Mouse (Mus musculus): ENCODE measurements around the gene Fkbp11. TPM values are rescaled to one million over a fixed set of nuclear protein-coding genes. Genes with fewer than 3 reads are reported as not detected.

Fkbp11 gene
- polyA plus RNA-seq, 1 experiment from 2014 or later: 26.3 TPM

DNA sequence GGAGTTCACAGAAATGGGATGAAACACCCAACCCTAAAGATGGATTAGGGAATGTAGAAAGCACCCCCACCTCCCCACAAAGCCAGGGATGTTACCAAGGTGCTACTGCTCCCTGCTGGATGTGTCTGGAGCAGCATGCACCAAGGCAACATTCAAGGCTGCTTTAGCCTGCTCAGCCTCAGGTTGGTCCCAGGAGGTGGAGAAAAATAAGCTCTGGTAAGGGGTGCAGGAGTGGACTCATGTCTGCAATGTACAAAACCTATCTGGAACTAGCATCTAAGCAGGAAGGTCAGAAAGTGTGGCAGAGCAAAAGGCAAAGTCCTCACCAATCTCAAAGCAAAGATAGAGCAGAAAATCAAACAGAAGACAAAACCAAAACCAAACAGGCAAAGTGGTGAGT, 9.9 kb upstream of the Fkbp11 start:
- Histone ChIP-seq H3K27ac (no peak overlapping the region), H3K4me2 (replicated peaks) (no peak overlapping the region), H3K4me1 (no peaks in the 10 kb centered on the region), H3K9me3 (no peaks in the 10 kb centered on the region), H3K27me3 (no peaks in the 10 kb centered on the region), H3K4me3 (no peak overlapping the region), H3K36me3 (peaks cover 71% of the 10 kb centered on the region), H3K9ac (no peak overlapping the region)
- ATAC-seq (ENCODE audit: insufficient number of reproducible peaks, insufficient read depth, low FRiP score, low TSS enrichment): no peak

DNA sequence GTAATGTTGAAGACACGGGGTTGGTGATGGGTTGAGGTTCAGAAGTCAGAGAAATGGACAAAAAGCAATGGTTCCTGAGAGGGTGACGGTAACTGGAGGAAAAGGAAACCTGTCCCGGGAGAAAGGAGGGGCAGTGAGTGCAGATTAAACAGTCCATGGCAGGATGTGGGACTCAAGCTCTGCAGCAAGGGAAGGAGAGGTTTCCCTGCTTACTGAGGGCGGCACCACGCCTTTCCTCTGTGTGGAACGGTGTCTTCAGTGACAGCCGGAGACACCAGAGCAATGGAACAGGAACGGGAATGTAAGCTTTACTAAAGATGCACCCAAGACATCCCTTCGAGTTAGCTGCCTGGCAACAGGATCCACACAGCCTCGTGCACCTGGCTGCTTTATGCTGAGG, 8.5 kb upstream of the Fkbp11 start:
- ATAC-seq (ENCODE audit: insufficient number of reproducible peaks, insufficient read depth, low FRiP score, low TSS enrichment): no peak
- Histone ChIP-seq H3K4me2 (replicated peaks) (no peak overlapping the region), H3K36me3 (peaks cover 60% of the 10 kb centered on the region)

GRCm38 (mm10) chr15:98733976-98734566, 6.1 kb upstream of the Fkbp11 start:
- Histone ChIP-seq H3K4me1 (no peaks in the 10 kb centered on the region), H3K36me3 (peaks cover 36% of the 10 kb centered on the region), H3K4me2 (replicated peaks) (no peak overlapping the region), H3K27ac (no peak overlapping the region), H3K27me3 (no peaks in the 10 kb centered on the region), H3K4me3 (no peak overlapping the region), H3K9me3 (no peaks in the 10 kb centered on the region), H3K9ac (no peak overlapping the region)
- WGBS: 75% methylated on average over 5 of the region's 5 CpGs
- ATAC-seq (ENCODE audit: insufficient number of reproducible peaks, insufficient read depth, low FRiP score, low TSS enrichment): no peak

More for the DNA sequence above, 8.5 kb upstream of the Fkbp11 start:
- WGBS: 94% methylated on average over 10 of the region's 10 CpGs
- Histone ChIP-seq H3K27me3 (no peaks in the 10 kb centered on the region), H3K4me3 (no peak overlapping the region), H3K27ac (no peak overlapping the region), H3K9me3 (no peaks in the 10 kb centered on the region), H3K4me1 (no peaks in the 10 kb centered on the region), H3K9ac (no peak overlapping the region)

GRCm38 (mm10) chr15:98733370-98733769, 5.4 kb upstream of the Fkbp11 start:
- Histone ChIP-seq H3K4me3 (no peak overlapping the region), H3K9ac (no peak overlapping the region), H3K27ac (no peak overlapping the region), H3K4me2 (replicated peaks) (no peak overlapping the region), H3K4me1 (peaks cover 4% of the 10 kb centered on the region; the same call in 1 of the 2 replicates), H3K36me3 (peaks cover 29% of the 10 kb centered on the region), H3K9me3 (no peaks in the 10 kb centered on the region), H3K27me3 (no peaks in the 10 kb centered on the region)
- WGBS: 78% methylated on average over 6 of the region's 6 CpGs
- no peak for ATAC-seq (ENCODE audit: insufficient number of reproducible peaks, insufficient read depth, low FRiP score, low TSS enrichment)

- no peaks in the 10 kb centered on the region for H3K27me3 ChIP-seq
- no peaks in the 10 kb centered on the region for H3K9me3 ChIP-seq
- H3K36me3 ChIP-seq: peaks cover 16% of the 10 kb centered on the region
- ATAC-seq (ENCODE audit: insufficient number of reproducible peaks, insufficient read depth, low FRiP score, low TSS enrichment): no peak
- H3K4me1 ChIP-seq: peaks cover 11% of the 10 kb centered on the region; the same call in 1 of the 2 replicates
- no peak overlapping the region for H3K9ac ChIP-seq
- no peak overlapping the region for H3K4me2 ChIP-seq (replicated peaks)
- no peak overlapping the region for H3K27ac ChIP-seq
- H3K4me3 ChIP-seq: no peak overlapping the region
- 61% methylated on average over 8 of the region's 8 CpGs for WGBS
Observed at GRCm38 (mm10) chr15:98732006-98732531, 4.1 kb upstream of the Fkbp11 start.

DNA sequence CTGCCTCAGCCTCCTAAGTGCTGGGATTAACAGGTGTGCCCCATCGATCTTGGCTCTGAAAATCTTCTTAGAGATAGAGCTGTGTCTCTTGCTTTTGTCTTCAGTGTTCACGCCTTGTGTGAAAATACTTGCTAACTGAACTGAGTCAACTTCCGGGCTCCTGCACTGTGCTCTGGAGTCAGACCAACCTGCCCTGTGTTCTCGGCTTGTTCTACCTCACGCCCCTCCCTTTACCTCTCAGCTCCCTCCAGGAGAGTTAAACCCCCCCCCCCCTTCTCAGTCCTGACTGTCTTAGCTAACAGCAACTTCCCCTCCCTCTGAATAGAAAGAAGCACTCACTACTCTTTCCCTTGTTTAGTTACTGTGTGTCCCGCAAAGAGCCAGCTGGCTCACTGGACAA, 2.8 kb upstream of the Fkbp11 start:
- H3K9ac ChIP-seq: no peak overlapping the region
- no peak overlapping the region for H3K4me3 ChIP-seq
- H3K27ac ChIP-seq: no peak overlapping the region
- H3K4me1 ChIP-seq: peaks cover 18% of the 10 kb centered on the region
- H3K9me3 ChIP-seq: no peaks in the 10 kb centered on the region
- no peak for ATAC-seq (ENCODE audit: insufficient number of reproducible peaks, insufficient read depth, low FRiP score, low TSS enrichment)
- H3K27me3 ChIP-seq: no peaks in the 10 kb centered on the region
- 85% methylated on average over 6 of the region's 6 CpGs for WGBS
- peaks cover 4% of the 10 kb centered on the region for H3K36me3 ChIP-seq
- H3K4me2 ChIP-seq (replicated peaks): no peak overlapping the region

- Histone ChIP-seq H3K27ac (no peak overlapping the region), H3K36me3 (peaks cover under 1% of the 10 kb centered on the region; the same call in 1 of the 2 replicates), H3K4me2 (replicated peaks) (no peak overlapping the region), H3K9me3 (no peaks in the 10 kb centered on the region), H3K27me3 (no peaks in the 10 kb centered on the region), H3K9ac (no peak overlapping the region), H3K4me1 (peaks cover 18% of the 10 kb centered on the region), H3K4me3 (no peak overlapping the region)
- WGBS: 64% methylated on average over 7 of the region's 7 CpGs
- ATAC-seq (ENCODE audit: insufficient number of reproducible peaks, insufficient read depth, low FRiP score, low TSS enrichment): no peak
Observed at GRCm38 (mm10) chr15:98729791-98730545, 2.0 kb upstream of the Fkbp11 start.

DNA sequence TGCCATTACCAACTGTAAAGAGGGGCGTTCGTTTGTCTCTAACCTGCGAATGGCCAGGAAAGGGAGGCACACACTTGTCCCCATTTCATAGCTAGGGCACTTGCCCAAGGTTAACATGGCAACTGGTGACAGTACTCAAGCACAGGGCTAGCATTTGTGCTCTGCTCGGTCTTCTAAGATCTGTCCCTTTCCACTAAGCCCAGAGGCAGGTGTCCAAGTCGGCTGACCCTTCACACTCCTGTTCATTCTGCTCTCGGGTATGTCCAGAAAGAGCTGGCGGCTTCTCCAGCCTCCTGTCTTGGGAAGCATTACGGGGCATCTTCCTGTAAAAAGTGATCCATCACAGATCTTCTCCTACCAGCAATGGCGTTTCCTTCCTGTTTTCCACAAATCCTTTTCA, 368 bp upstream of the Fkbp11 start:
- H3K4me3 ChIP-seq: peak overlapping the region; percentile 52; the same call in 1 of the 2 replicates
- peaks cover 32% of the 10 kb centered on the region for H3K4me1 ChIP-seq
- 40% methylated on average over 9 of the region's 9 CpGs for WGBS

GRCm38 (mm10) chr15:98726746-98727145, 1.3 kb downstream of the Fkbp11 start:
- ATAC-seq (ENCODE audit: insufficient number of reproducible peaks, insufficient read depth, low FRiP score, low TSS enrichment): no peak
- no peaks in the 10 kb centered on the region for H3K9me3 ChIP-seq
- 30% methylated on average over 7 of the region's 7 CpGs for WGBS
- H3K9ac ChIP-seq: peak overlapping the region; percentile 54; the same call in 1 of the 2 replicates
- peak overlapping the region; percentile 94 for H3K4me2 ChIP-seq (replicated peaks)
- no peaks in the 10 kb centered on the region for H3K27me3 ChIP-seq
- no peak overlapping the region for H3K27ac ChIP-seq
- H3K4me1 ChIP-seq: peaks cover 45% of the 10 kb centered on the region
- peak overlapping the region; percentile 52 for H3K4me3 ChIP-seq
- no peaks in the 10 kb centered on the region for H3K36me3 ChIP-seq

More for the DNA sequence above, 368 bp upstream of the Fkbp11 start:
- H3K27me3 ChIP-seq: no peaks in the 10 kb centered on the region
- no peak for ATAC-seq (ENCODE audit: insufficient number of reproducible peaks, insufficient read depth, low FRiP score, low TSS enrichment)
- H3K9ac ChIP-seq: peak overlapping the region; percentile 54; the same call in 1 of the 2 replicates
- H3K27ac ChIP-seq: no peak overlapping the region
- peak overlapping the region; percentile 94 for H3K4me2 ChIP-seq (replicated peaks)
- no peaks in the 10 kb centered on the region for H3K9me3 ChIP-seq
- no peaks in the 10 kb centered on the region for H3K36me3 ChIP-seq

DNA sequence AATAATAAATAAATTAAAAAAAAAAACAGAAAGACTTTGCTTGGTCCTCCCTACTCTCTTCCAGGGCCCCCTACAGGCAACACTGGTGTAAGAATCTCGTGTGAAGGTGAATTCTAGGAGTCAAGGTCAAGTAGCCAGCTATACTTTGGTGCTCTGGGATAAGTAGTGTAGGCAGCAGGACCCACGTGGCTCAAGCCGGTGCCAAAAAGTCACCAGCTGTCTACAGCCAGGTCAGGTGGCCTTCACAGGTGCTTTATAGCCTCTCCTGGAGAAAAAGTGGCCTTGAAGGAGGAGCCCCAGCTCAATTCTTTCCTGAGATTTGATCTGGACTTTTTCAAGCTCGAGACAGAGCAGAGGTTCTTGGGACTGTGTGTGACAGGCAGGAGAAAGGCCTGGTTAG, 1.9 kb downstream of the Fkbp11 start:
- Histone ChIP-seq H3K4me2 (replicated peaks) (peak overlapping the region; percentile 94; the same call in 1 of the 2 replicates), H3K4me3 (no peak overlapping the region)
- WGBS: 71% methylated on average over 4 of the region's 4 CpGs

GRCm38 (mm10) chr15:98724441-98724840, 3.6 kb downstream of the Fkbp11 start:
- H3K27ac ChIP-seq: no peak overlapping the region
- no peak overlapping the region for H3K9ac ChIP-seq
- H3K4me1 ChIP-seq: peaks cover 45% of the 10 kb centered on the region
- H3K9me3 ChIP-seq: no peaks in the 10 kb centered on the region
- H3K27me3 ChIP-seq: no peaks in the 10 kb centered on the region
- no peaks in the 10 kb centered on the region for H3K36me3 ChIP-seq
- 36% methylated on average over 19 of the region's 19 CpGs for WGBS
- H3K4me2 ChIP-seq (replicated peaks): peak overlapping the region; percentile 38
- 0 out of 2 replicates have a peak overlapping the region, but pooled peaks have one; percentile 4 for H3K4me3 ChIP-seq
- ATAC-seq (ENCODE audit: insufficient number of reproducible peaks, insufficient read depth, low FRiP score, low TSS enrichment): no peak

More for the DNA sequence above, 1.9 kb downstream of the Fkbp11 start:
- no peaks in the 10 kb centered on the region for H3K27me3 ChIP-seq
- no peaks in the 10 kb centered on the region for H3K9me3 ChIP-seq
- H3K9ac ChIP-seq: no peak overlapping the region
- peaks cover 45% of the 10 kb centered on the region for H3K4me1 ChIP-seq
- no peak overlapping the region for H3K27ac ChIP-seq
- no peaks in the 10 kb centered on the region for H3K36me3 ChIP-seq
- ATAC-seq (ENCODE audit: insufficient number of reproducible peaks, insufficient read depth, low FRiP score, low TSS enrichment): no peak

- Histone ChIP-seq H3K9ac (no peak overlapping the region), H3K27ac (no peak overlapping the region), H3K36me3 (no peaks in the 10 kb centered on the region), H3K9me3 (no peaks in the 10 kb centered on the region), H3K4me2 (replicated peaks) (no peak overlapping the region), H3K4me3 (no peak overlapping the region), H3K4me1 (peaks cover 36% of the 10 kb centered on the region), H3K27me3 (no peaks in the 10 kb centered on the region)
- WGBS: 55% methylated on average over 14 of the region's 14 CpGs
- ATAC-seq (ENCODE audit: insufficient number of reproducible peaks, insufficient read depth, low FRiP score, low TSS enrichment): no peak
Observed at GRCm38 (mm10) chr15:98722854-98723253, 5.1 kb downstream of the Fkbp11 start.
